Mouse (Mus musculus) MEL (cell line): ENCODE data around the gene Zcchc24.

Experiments
- CTCF ChIP-seq, 3 experiments: IDR thresholded peaks in 2 of 3; conservative IDR thresholded peaks in 1 of 3; 2 replicates each; pipeline ENCODE4 v1.5.1; 2011 to 2012; ENCODE audit warnings: low read length in 3 of 3, low read depth in 2 of 3, mild to moderate bottlenecking in 2 of 3, improper control_type of control experiment in 1 of 3, inconsistent platforms in 1 of 3, mixed read lengths in 1 of 3, moderate library complexity in 1 of 3; ENCODE audit not compliant: control insufficient read depth in 1 of 3, insufficient read depth in 1 of 3, poor library complexity in 1 of 3, severe bottlenecking in 1 of 3
- ELF1 ChIP-seq: IDR thresholded peaks from 2 replicates; pipeline ENCODE4 v1.6.1; 2014; ENCODE audit warnings: low read depth, mild to moderate bottlenecking, inconsistent platforms, low read length, improper control_type of control experiment, moderate library complexity
- NRF1 ChIP-seq: IDR thresholded peaks from 2 replicates; pipeline ENCODE4 v1.6.1; 2014; ENCODE audit warnings: low read depth, mild to moderate bottlenecking, inconsistent platforms, low read length, improper control_type of control experiment, moderate library complexity; ENCODE audit not compliant: poor library complexity, insufficient read depth, severe bottlenecking
- POLR2A ChIP-seq, 2 experiments: IDR thresholded peaks; 2 replicates each; pipeline ENCODE4 v1.6.1; 2011 to 2012; ENCODE audit warnings: low read length in 2 of 2, mild to moderate bottlenecking in 2 of 2, control low read depth in 1 of 2, improper control_type of control experiment in 1 of 2, low read depth in 1 of 2, moderate library complexity in 1 of 2; ENCODE audit not compliant: control insufficient read depth in 1 of 2, insufficient read depth in 1 of 2, poor library complexity in 1 of 2
- POLR2AphosphoS2 ChIP-seq: IDR thresholded peaks from 2 replicates; pipeline ENCODE4 v1.6.1; 2011; ENCODE audit warnings: low read length, improper control_type of control experiment
- RAD21 ChIP-seq: IDR thresholded peaks from 2 replicates; pipeline ENCODE4 v1.6.1; 2011; ENCODE audit warnings: mild to moderate bottlenecking, low read depth, low read length, improper control_type of control experiment
- TCF12 ChIP-seq: IDR thresholded peaks from 2 replicates; pipeline ENCODE4 v1.6.1; 2014; ENCODE audit warnings: low read depth, mild to moderate bottlenecking, inconsistent platforms, low read length, improper control_type of control experiment, moderate library complexity
- USF1 ChIP-seq: IDR thresholded peaks from 2 replicates; pipeline ENCODE4 v1.6.1; 2014; ENCODE audit warnings: low read depth, mild to moderate bottlenecking, inconsistent platforms, low read length, improper control_type of control experiment, moderate library complexity
- ZMIZ1 ChIP-seq: IDR thresholded peaks from 2 replicates; pipeline ENCODE4 v1.6.1; 2012; ENCODE audit warnings: low read depth, mild to moderate bottlenecking, inconsistent platforms, low read length, improper control_type of control experiment, moderate library complexity

GRCm38 (mm10) chr14:25759551-25759950, 9.3 kb downstream of the Zcchc24 start:
- no peak for TF ChIP-seq ELF1
- TF ChIP-seq POLR2AphosphoS2: no peak
- no peak for TF ChIP-seq USF1
- TF ChIP-seq CTCF (IDR thresholded peaks at IDR 0.05 in 2 of 3, conservative IDR thresholded peaks at IDR 0.05 in 1 of 3; ENCODE audit: control insufficient read depth in 1 of 3, insufficient read depth in 1 of 3, low read depth in 2 of 3, low read length in 3 of 3, poor library complexity in 1 of 3, severe bottlenecking in 1 of 3): no peak
- no peak for TF ChIP-seq RAD21
- no peak for TF ChIP-seq TCF12
- no peak for TF ChIP-seq POLR2A (IDR thresholded peaks at IDR 0.05; ENCODE audit: control insufficient read depth in 1 of 2, insufficient read depth in 1 of 2, low read depth in 1 of 2, low read length in 2 of 2, poor library complexity in 1 of 2)
- TF ChIP-seq NRF1: no peak
- TF ChIP-seq ZMIZ1: no peak
